Mouse (Mus musculus) ES-E14 (cell line): ENCODE results near the gene Nkx2-3.

ENCODE experiments used
- HCFC1 ChIP-seq: IDR thresholded peaks from 2 replicates; pipeline ENCODE4 v1.6.1; 2012; ENCODE audit warnings: low read length, inconsistent platforms, borderline replicate concordance; ENCODE audit not compliant: insufficient read depth
- ZC3H11A ChIP-seq: IDR thresholded peaks from 2 replicates; pipeline ENCODE4 v1.6.1; 2012; ENCODE audit warnings: low read depth, mild to moderate bottlenecking, inconsistent platforms, low read length, borderline replicate concordance
- ZNF384 ChIP-seq: IDR thresholded peaks from 2 replicates; pipeline ENCODE4 v1.6.1; 2012; ENCODE audit warnings: low read depth, low read length, inconsistent platforms

DNA sequence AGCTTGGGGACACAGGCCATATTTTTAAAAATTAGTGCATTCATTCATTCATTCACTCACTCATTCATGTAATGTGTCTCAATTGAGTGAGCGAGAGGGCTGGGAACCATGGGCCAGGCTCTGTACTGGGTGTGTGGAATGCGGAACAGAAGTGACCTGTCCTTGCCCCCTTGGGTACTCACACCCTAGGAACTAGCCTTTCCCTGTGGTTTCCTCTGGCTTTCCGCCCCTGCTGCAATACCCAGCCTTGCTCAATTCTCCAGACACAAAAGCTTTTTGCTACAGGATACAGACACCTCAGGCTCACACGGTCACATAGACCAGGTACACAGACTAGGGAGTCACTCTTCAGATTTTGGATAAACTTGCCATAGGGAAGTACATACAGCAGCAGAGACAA is 36.2 kb downstream of the Nkx2-3 start:
- no peak for TF ChIP-seq ZNF384
- no peak for TF ChIP-seq HCFC1
- TF ChIP-seq ZC3H11A: no peak
